Mouse (Mus musculus) layer of hippocampus, adult 8-10 months (tissue): ENCODE data around the gene Gm4707. TPM values are rescaled to one million over a fixed set of nuclear protein-coding genes. Genes with fewer than 3 reads are reported as not detected.
"Not testable (repeated sequence)": the region's sequence is repeated elsewhere in the genome, so short reads cannot be mapped to it uniquely, and the experiment has no call there.

Experiments
- DNase-seq, 2 experiments: peaks; one replicate each; pipeline ENCODE4 v3.0.0; 2022; ENCODE audit warnings: low spot score in 2 of 2
- total RNA-seq, 4 experiments: library from RNA; stranded (reverse); gene quantifications; 2 replicates each; pipeline ENCODE4 v1.2.4; 2022

Gm4707 gene
- total RNA-seq, 4 experiments from 2014 or later: 1.7 to 3.8 (median 2.7) TPM

DNA sequence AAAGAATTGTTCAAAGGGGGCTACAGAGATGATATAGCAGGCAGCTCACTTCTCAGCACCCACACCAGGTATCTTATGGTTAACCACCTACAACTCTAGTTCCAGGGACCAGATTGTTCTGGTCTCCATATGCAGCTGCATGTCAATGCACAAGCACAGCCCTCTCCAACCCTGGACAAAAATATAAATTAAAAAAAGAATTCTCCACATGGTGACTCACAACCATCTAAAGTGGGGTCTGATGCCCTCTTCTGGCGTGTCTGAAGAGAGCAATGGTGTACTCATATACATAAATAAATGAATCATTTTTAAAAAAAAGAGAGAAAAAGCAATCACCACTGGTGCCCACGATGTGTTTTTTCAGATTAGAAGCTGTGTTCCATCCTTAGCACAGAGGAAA lies 15.0 kb downstream of the Gm4707 start:
- DNase-seq: no peak

DNA sequence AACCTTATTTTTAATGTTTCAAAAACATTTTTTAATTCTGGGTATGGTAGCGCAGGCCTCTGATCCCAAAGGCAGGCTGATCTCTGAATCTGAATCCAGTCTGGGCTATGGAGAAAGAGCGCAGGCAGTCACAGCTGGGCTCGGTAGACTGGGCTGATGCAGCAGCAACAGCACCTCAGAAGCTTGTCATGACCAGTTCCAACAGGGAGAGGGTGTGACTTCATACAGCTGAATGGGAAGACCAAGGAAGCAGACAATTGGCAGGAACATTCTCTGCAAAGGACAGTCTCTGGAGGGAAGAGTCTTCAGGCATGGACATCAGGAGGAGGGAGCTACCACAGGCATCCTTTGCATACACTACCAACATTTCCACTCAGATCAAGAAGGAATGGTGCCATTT lies 15.6 kb downstream of the Gm4707 start:
- no peak for DNase-seq

DNA sequence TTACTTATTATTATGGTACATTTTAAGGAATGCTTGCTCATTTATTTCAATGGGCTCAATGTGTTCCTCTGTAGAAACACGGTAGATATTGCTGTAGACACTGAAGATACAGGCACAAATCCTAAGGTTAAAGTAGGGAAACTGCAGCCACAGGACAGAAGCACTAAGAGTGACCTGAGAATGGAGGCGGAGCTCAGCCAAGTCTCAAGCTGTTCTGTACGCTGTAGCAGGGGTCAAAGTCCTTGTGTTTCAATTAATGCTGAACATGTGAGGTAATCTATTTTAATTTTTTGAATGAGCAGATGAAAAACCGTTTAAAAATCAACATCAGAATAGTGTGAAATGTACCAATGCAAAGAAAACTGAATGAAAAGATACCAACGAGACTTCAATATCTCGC lies 16.4 kb downstream of the Gm4707 start:
- DNase-seq: no peak

DNA sequence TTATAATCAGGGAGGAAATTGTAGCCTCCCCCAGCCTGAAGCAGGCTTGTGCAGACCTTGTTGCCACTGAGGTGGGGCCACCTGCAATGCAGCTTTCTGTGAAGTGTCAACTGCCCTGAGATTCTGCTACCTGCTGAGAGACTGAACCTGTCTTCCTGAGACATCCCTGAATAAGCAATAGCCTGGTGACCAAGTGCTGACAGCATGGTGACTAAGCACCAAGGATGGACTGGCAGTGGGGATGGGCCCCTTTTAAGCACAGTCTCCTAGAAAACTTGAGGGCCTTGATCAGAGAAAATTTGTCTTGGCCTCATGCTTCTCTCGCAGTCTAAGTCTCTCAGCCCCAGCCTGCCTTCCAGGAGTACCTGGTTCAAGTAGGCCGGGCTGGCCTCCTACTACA lies 37.2 kb downstream of the Gm4707 start:
- DNase-seq: not testable (repeated sequence)

DNA sequence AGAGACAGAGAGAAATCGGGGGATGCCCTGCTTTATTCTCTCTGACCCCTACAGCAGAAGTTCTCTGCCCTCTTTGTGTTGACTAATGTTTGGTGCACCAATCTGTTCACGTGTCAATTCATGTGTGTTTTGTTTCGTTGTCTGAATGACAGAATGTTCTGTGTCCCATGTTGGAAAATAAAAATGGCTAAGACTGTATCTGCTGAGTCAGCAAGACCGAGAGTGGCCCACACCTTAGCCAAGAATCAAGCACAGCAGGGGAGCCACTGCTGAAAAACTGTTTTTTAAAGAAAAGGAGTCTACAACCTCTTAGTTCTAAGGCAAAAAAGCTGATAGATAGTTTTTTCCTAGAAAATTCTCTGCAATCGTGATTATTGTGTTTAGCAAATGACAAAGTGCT lies 40.3 kb downstream of the Gm4707 start:
- DNase-seq: not testable (repeated sequence)

DNA sequence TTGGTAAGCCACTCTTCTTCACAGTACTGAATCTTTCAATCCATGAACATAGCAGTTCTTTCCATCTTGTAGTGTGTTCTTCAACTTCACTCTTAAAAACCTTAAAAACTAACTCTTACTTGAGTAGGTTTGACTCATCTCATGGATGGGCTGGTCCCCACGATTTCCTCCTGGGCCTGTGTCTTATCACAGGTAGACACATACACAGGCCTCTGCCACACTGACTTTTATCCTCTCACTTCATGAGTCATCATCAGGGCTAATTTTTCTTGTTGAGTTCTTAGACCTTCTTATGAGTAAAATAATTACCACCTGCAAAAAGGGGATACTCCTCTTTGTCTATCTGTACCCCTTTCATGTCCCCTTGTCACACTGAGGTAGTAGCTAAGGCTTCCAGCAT lies 42.7 kb downstream of the Gm4707 start:
- no peak for DNase-seq

Other genes starting within 250 kb of the Gm4707 start
- gene Emilin2, start 147.9 kb downstream of the Gm4707 start, total RNA-seq: 1 to 10 TPM; 3.1 to 5.2 (median 3.9) TPM
- gene Smchd1, start 15.4 kb upstream of the Gm4707 start, total RNA-seq: 10 to 100 TPM; 30.3 to 34.7 (median 33.9) TPM
- gene Ndc80, start 66.9 kb upstream of the Gm4707 start, total RNA-seq: under 1 TPM; 0.37 to 0.73 (median 0.64) TPM
- 1 to 10 TPM; 1.1 to 2.4 (median 2.1) TPM for gene Spdya, start 92.1 kb upstream of the Gm4707 start, total RNA-seq
- gene Wdr43, start 156.0 kb upstream of the Gm4707 start, total RNA-seq: 10 to 100 TPM; 28.2 to 36.9 (median 32.6) TPM
- 1 to 10 TPM; 2.3 to 5.6 (median 2.5) TPM for gene Togaram2, start 213.3 kb upstream of the Gm4707 start, total RNA-seq